Comparison of ENCODE assay signal across 21 mouse cellular contexts in the genomic region with DNA sequence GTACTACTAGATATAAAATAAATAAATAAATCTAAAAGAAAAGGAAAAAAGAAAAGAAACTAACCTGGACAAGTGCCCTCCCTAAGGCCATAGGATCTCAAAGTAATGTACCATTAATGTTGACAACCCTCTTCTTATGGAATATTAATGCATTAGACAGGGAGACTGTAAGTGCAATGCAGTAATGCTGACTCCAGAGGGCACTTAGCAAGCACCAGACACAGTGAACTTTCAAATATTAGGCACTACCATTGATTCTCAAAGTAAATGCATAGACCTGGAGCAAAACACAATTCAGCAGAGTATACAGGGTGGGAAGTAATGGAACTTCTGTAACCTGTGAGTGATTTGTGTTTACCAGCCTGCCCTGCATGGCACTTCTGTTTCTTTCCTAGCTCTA. TPM values are rescaled to one million over a fixed set of nuclear protein-coding genes. Genes with fewer than 3 reads are reported as not detected.
DNase-seq lines count a peak whose midpoint lies in the region; ATAC-seq and TF ChIP-seq lines count a peak whose summit lies in the region.
"Had no signal": no experiment of that assay in that cellular context is flagged by ENCODE, and none has a peak within 500 bp of the region (broad histone marks: within the 10 kb centered on the region; RNA-seq: fewer than 3 reads in every experiment).

No protein-coding gene starts in this region.

- DNase-seq in kidney, postnatal 0 days (ENCODE audit: low spot score) = no peak
- no peak for DNase-seq in kidney, postnatal 25 days
- peak; percentile 6 for DNase-seq in midbrain, embryonic 14.5 days
- peak; percentile 10 for DNase-seq in adipocyte (ENCODE audit: low spot score)
- DNase-seq in limb, embryonic 10.5 days (ENCODE audit: low spot score) = no peak
- DNase-seq in kidney, adult 2 months = no peak
- DNase-seq: cerebellum, adult 2 months; cerebellum, postnatal 25 days; heart, postnatal 36 days; right cerebral cortex, postnatal 25 days; spleen, adult 18-20 months; thymus, postnatal 14 days had no signal

- H3K9me3 ChIP-seq in kidney, postnatal 0 days (replicated peaks; ENCODE audit: low read length) = no peaks in the 10 kb centered on the region
- H3K9me3 ChIP-seq in midbrain, embryonic 14.5 days (ENCODE audit: control insufficient read depth, low read length) = no peaks in the 10 kb centered on the region
- no peaks in the 10 kb centered on the region for H3K9me3 ChIP-seq in midbrain, embryonic 13.5 days
- H3K9me3 ChIP-seq in limb, embryonic 10.5 days (replicated peaks) = no peaks in the 10 kb centered on the region
- H3K9me3 ChIP-seq: embryonic facial prominence, embryonic 12.5 days; heart, embryonic 15.5 days; hindbrain, embryonic 15.5 days; kidney, embryonic 15.5 days; lung, embryonic 15.5 days; midbrain, embryonic 10.5 days had no signal

- H3K36me3 ChIP-seq in kidney, postnatal 0 days (ENCODE audit: insufficient read depth, low read length) = peaks cover 12% of the 10 kb centered on the region; the same call in 1 of the 2 replicates
- H3K36me3 ChIP-seq in midbrain, embryonic 14.5 days (ENCODE audit: control insufficient read depth, insufficient read depth, low read length) = peaks cover 18% of the 10 kb centered on the region
- peaks cover 18% of the 10 kb centered on the region for H3K36me3 ChIP-seq in midbrain, embryonic 13.5 days
- peaks cover 13% of the 10 kb centered on the region for H3K36me3 ChIP-seq in limb, embryonic 10.5 days
- H3K36me3 ChIP-seq in kidney, adult 2 months (ENCODE audit: control insufficient read depth, insufficient read depth, low read length) = no peaks in the 10 kb centered on the region; the same call in 1 of the 2 replicates
- H3K36me3 ChIP-seq: heart, embryonic 15.5 days had no signal

- no peaks in the 10 kb centered on the region for H3K27me3 ChIP-seq in kidney, postnatal 0 days (ENCODE audit: insufficient read depth, low read length)
- no peaks in the 10 kb centered on the region for H3K27me3 ChIP-seq in midbrain, embryonic 14.5 days (ENCODE audit: control insufficient read depth, insufficient read depth, low read length)
- no peaks in the 10 kb centered on the region for H3K27me3 ChIP-seq in midbrain, embryonic 13.5 days
- no peaks in the 10 kb centered on the region for H3K27me3 ChIP-seq in limb, embryonic 10.5 days (ENCODE audit: low read depth, poor library complexity, severe bottlenecking)
- H3K27me3 ChIP-seq in kidney, adult 2 months (replicated peaks; ENCODE audit: control insufficient read depth, insufficient read depth, low read length) = no peaks in the 10 kb centered on the region
- H3K27me3 ChIP-seq: embryonic facial prominence, embryonic 12.5 days; heart, embryonic 15.5 days; hindbrain, embryonic 15.5 days; kidney, embryonic 15.5 days; lung, embryonic 15.5 days had no signal

- H3K9ac ChIP-seq in kidney, postnatal 0 days (ENCODE audit: low read depth, low read length) = no peak overlapping the region
- H3K9ac ChIP-seq in midbrain, embryonic 14.5 days (replicated peaks; ENCODE audit: low read length) = no peak overlapping the region
- H3K9ac ChIP-seq in midbrain, embryonic 13.5 days (replicated peaks) = no peak overlapping the region
- H3K9ac ChIP-seq: embryonic facial prominence, embryonic 12.5 days; heart, embryonic 15.5 days; hindbrain, embryonic 15.5 days; kidney, embryonic 15.5 days; lung, embryonic 15.5 days had no signal

- peaks cover 6% of the 10 kb centered on the region; the same call in 1 of the 2 replicates for H3K4me1 ChIP-seq in kidney, postnatal 0 days (replicated peaks; ENCODE audit: insufficient read depth, low read length)
- peaks cover 10% of the 10 kb centered on the region for H3K4me1 ChIP-seq in midbrain, embryonic 14.5 days (ENCODE audit: control insufficient read depth, insufficient read depth, low read length)
- peaks cover 16% of the 10 kb centered on the region for H3K4me1 ChIP-seq in midbrain, embryonic 13.5 days (replicated peaks)
- H3K4me1 ChIP-seq in limb, embryonic 10.5 days = peaks cover 8% of the 10 kb centered on the region
- H3K4me1 ChIP-seq in kidney, adult 2 months (ENCODE audit: control insufficient read depth, insufficient read depth, low read length) = peaks cover 6% of the 10 kb centered on the region; the same call in 1 of the 2 replicates

- TF ChIP-seq POLR2A in kidney, adult 2 months (IDR thresholded peaks at IDR 0.05; ENCODE audit: low read depth, low read length) = no peak

- H3K27ac ChIP-seq in kidney, postnatal 0 days = no peak overlapping the region
- no peak overlapping the region for H3K27ac ChIP-seq in midbrain, embryonic 14.5 days (replicated peaks; ENCODE audit: low read depth, low read length)
- no peak overlapping the region for H3K27ac ChIP-seq in midbrain, embryonic 13.5 days
- no peak overlapping the region for H3K27ac ChIP-seq in limb, embryonic 10.5 days
- H3K27ac ChIP-seq in kidney, adult 2 months (ENCODE audit: insufficient read depth, low read depth, low read length) = no peak overlapping the region
- H3K27ac ChIP-seq: embryonic facial prominence, embryonic 12.5 days; heart, embryonic 15.5 days; hindbrain, embryonic 15.5 days; kidney, embryonic 15.5 days; lung, embryonic 15.5 days; midbrain, embryonic 10.5 days had no signal

- TF ChIP-seq CTCF in kidney, postnatal 0 days (IDR thresholded peaks at IDR 0.05; ENCODE audit: low read depth) = peak; percentile 43
- TF ChIP-seq CTCF in kidney, adult 2 months (conservative IDR thresholded peaks at IDR 0.05; ENCODE audit: insufficient read depth, insufficient read length, low read depth, low read length) = no peak

- ATAC-seq in kidney, postnatal 0 days (replicated peaks; ENCODE audit: low FRiP score, low read depth) = no peak
- no peak for ATAC-seq in midbrain, embryonic 14.5 days (ENCODE audit: low FRiP score, low TSS enrichment)
- ATAC-seq in midbrain, embryonic 13.5 days = no peak
- ATAC-seq: intestine, embryonic 16.5 days had no signal

- no peak overlapping the region for H3K4me3 ChIP-seq in kidney, postnatal 0 days (replicated peaks; ENCODE audit: low read depth, low read length)
- H3K4me3 ChIP-seq in midbrain, embryonic 14.5 days (replicated peaks; ENCODE audit: low read depth, low read length) = no peak overlapping the region
- no peak overlapping the region for H3K4me3 ChIP-seq in midbrain, embryonic 13.5 days (replicated peaks)
- no peak overlapping the region for H3K4me3 ChIP-seq in limb, embryonic 10.5 days
- no peak overlapping the region for H3K4me3 ChIP-seq in kidney, adult 2 months (ENCODE audit: insufficient read depth, low read depth, low read length)
- H3K4me3 ChIP-seq: embryonic facial prominence, embryonic 12.5 days; heart, embryonic 15.5 days; hindbrain, embryonic 15.5 days; kidney, embryonic 15.5 days; lung, embryonic 15.5 days; midbrain, embryonic 10.5 days had no signal

- H3K4me2 ChIP-seq in kidney, postnatal 0 days (ENCODE audit: low read length) = no peak overlapping the region
- H3K4me2 ChIP-seq in midbrain, embryonic 14.5 days (ENCODE audit: low read length) = no peak overlapping the region
- no peak overlapping the region for H3K4me2 ChIP-seq in midbrain, embryonic 13.5 days (replicated peaks)
- H3K4me2 ChIP-seq: embryonic facial prominence, embryonic 12.5 days; heart, embryonic 15.5 days; hindbrain, embryonic 15.5 days; kidney, embryonic 15.5 days; liver, embryonic 11.5 days; lung, embryonic 15.5 days had no signal

RNA-seq across cellular contexts. Expression of a gene that starts 3.3 kb away (rescaled TPM):
- polyA plus RNA-seq in kidney, postnatal 0 days (2015; fragmentation: Nextera tagmentation; extraction: Ambion mirVana) = 105 and 108 TPM in 2 replicates
- polyA plus RNA-seq in midbrain, embryonic 14.5 days (2014; fragmentation: Nextera tagmentation; extraction: Ambion mirVana) = 158 and 174 TPM in 2 replicates
- polyA plus RNA-seq in midbrain, embryonic 13.5 days (2015; fragmentation: Nextera tagmentation; extraction: Ambion mirVana) = 174 and 183 TPM in 2 replicates
- polyA plus RNA-seq in limb, embryonic 10.5 days (2016; fragmentation: Nextera tagmentation; extraction: Ambion mirVana) = 91.8 and 99.8 TPM in 2 replicates
- 49.4 and 50.7 TPM in 2 replicates for polyA plus RNA-seq in kidney, adult 2 months (2012; rRNA removed)

RNA-seq across cellular contexts. Expression of a gene that starts 22.9 kb away (rescaled TPM):
- 21.4 and 22.7 TPM in 2 replicates for polyA plus RNA-seq in kidney, postnatal 0 days (2015; fragmentation: Nextera tagmentation; extraction: Ambion mirVana)
- 27.7 and 31.6 TPM in 2 replicates for polyA plus RNA-seq in midbrain, embryonic 14.5 days (2014; fragmentation: Nextera tagmentation; extraction: Ambion mirVana)
- polyA plus RNA-seq in midbrain, embryonic 13.5 days (2015; fragmentation: Nextera tagmentation; extraction: Ambion mirVana) = 26.1 and 27.9 TPM in 2 replicates
- 20.8 and 22.2 TPM in 2 replicates for polyA plus RNA-seq in limb, embryonic 10.5 days (2016; fragmentation: Nextera tagmentation; extraction: Ambion mirVana)
- polyA plus RNA-seq in kidney, adult 2 months (2012; rRNA removed) = 13.0 and 15.2 TPM in 2 replicates

RNA-seq across cellular contexts. Expression of a gene that starts 38.6 kb away (rescaled TPM):
- 51.1 and 66.6 TPM in 2 replicates for polyA plus RNA-seq in kidney, postnatal 0 days (2015; fragmentation: Nextera tagmentation; extraction: Ambion mirVana)
- polyA plus RNA-seq in midbrain, embryonic 14.5 days (2014; fragmentation: Nextera tagmentation; extraction: Ambion mirVana) = 31.1 and 35.8 TPM in 2 replicates
- polyA plus RNA-seq in midbrain, embryonic 13.5 days (2015; fragmentation: Nextera tagmentation; extraction: Ambion mirVana) = 22.9 and 23.3 TPM in 2 replicates
- 0.20 and 0.26 TPM in 2 replicates for polyA plus RNA-seq in limb, embryonic 10.5 days (2016; fragmentation: Nextera tagmentation; extraction: Ambion mirVana)
- polyA plus RNA-seq in kidney, adult 2 months (2012; rRNA removed) = 19.2 and 26.3 TPM in 2 replicates
- polyA plus RNA-seq: liver, embryonic 11.5 days had no signal

RNA-seq across cellular contexts. Expression of a gene that starts 39.5 kb away (rescaled TPM):
- 7.4 and 7.7 TPM in 2 replicates for polyA plus RNA-seq in kidney, postnatal 0 days (2015; fragmentation: Nextera tagmentation; extraction: Ambion mirVana)
- 0.86 and 0.97 TPM in 2 replicates for polyA plus RNA-seq in midbrain, embryonic 14.5 days (2014; fragmentation: Nextera tagmentation; extraction: Ambion mirVana)
- 0.67 and 1.1 TPM in 2 replicates for polyA plus RNA-seq in midbrain, embryonic 13.5 days (2015; fragmentation: Nextera tagmentation; extraction: Ambion mirVana)
- 1.9 and 2.6 TPM in 2 replicates for polyA plus RNA-seq in limb, embryonic 10.5 days (2016; fragmentation: Nextera tagmentation; extraction: Ambion mirVana)
- polyA plus RNA-seq in kidney, adult 2 months (2012; rRNA removed) = 0.78 and 0.84 TPM in 2 replicates

Comparison
In these comparisons a context has a peak if more than half of its experiments do, and no peak if none do; other contexts are left out.
1. DNase-seq: peak in midbrain, embryonic 14.5 days (single experiment) and adipocyte (single experiment); none in kidney, postnatal 0 days (single experiment), kidney, postnatal 25 days (0 of 2), limb, embryonic 10.5 days (single experiment) and kidney, adult 2 months (single experiment).
2. RNA of a gene that starts 38.6 kb away (polyA plus RNA-seq): 51.1 to 66.6 TPM in kidney, postnatal 0 days, 31.1 to 35.8 TPM in midbrain, embryonic 14.5 days, 22.9 to 23.3 TPM in midbrain, embryonic 13.5 days and 19.2 to 26.3 TPM in kidney, adult 2 months; 0.20 to 0.26 TPM in limb, embryonic 10.5 days; every median in the first group is over 10 times any median in the second.